Mouse (Mus musculus): Measurements from ENCODE around the gene Agtpbp1.
"Not testable (repeated sequence)": the region's sequence is repeated elsewhere in the genome, so short reads cannot be mapped to it uniquely, and the experiment has no call there.

Gene Agtpbp1

DNA sequence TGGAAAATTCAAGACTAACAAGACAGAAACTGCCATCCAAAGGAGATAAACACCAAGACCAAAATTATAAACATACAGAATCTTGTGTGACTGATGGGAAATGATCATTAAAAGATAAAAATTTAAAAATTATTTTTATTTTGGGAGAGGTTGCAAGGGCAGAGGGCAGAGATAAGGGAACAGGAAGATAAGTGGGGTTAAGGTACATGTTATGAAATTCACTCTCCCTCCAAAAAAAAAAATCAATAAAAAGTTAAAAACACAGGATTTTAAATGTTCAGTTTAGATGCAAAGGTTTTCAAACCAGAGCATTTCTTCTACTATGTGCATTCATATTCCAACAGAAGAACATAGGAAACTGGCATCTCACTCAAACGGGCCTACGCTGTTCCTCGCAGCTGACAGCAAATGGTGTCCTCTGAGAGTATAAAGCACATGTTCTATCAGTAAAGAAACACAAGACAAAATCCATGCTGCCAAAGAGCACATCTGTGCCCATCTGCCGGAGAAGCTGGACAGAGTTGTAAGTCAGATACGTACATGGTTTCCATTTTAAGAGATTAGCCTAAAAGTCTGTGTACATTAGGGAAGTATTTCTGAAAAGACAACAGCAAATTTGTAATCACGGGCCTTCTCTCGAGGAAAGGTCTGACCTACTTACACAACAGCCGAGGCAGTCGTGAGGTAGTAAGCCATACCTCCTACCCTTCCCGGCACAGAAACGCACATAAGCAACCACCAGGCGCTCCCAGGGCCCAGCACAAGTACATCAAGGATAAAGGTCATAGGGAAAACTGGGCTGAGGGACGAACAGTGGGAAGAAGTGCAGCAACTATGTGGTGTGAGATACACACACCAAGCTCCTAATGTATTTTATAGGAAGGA lies 104.2 kb downstream of the Agtpbp1 start:
- no peak for DNase-seq (ENCODE audit: low spot score)

DNA sequence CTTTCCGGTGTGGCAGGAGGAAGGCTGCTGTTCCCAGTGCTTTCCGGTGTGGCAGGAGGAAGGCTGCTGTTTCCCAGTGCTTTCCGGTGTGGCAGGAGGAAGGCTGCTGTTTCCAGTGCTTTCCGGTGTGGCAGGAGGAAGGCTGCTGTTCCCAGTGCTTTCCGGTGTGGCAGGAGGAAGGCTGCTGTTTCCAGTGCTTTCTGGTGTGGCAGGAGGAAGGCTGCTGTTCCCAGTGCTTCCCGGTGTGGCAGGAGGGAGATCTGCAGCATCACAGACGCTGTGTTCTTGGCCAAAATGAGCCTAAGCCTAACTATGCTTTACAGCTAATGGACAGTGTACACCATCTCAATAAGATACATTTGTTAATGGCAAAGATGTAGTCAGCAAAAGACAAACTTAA lies 107.1 kb downstream of the Agtpbp1 start:
- not testable (repeated sequence) for DNase-seq (ENCODE audit: low spot score)

DNA sequence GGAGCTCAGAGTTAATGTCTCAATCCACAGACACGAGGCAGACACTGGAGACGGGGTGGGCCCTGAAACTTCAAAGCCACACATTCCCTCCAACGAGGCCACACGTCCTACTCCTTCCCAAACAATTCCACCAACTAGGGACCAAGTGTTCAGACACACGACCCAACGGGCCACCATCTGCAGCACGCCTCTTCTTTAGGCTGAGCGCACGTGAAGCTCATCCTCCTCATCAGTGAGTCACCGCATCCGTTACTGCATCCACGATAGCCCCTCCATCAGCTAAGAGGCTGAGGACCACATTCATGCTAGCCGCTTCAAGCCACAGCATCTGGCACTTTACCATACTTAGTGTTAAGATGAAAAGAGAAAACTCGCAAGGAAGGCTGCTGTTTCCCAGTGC lies 107.6 kb downstream of the Agtpbp1 start:
- no peak for DNase-seq (ENCODE audit: low spot score)

DNA sequence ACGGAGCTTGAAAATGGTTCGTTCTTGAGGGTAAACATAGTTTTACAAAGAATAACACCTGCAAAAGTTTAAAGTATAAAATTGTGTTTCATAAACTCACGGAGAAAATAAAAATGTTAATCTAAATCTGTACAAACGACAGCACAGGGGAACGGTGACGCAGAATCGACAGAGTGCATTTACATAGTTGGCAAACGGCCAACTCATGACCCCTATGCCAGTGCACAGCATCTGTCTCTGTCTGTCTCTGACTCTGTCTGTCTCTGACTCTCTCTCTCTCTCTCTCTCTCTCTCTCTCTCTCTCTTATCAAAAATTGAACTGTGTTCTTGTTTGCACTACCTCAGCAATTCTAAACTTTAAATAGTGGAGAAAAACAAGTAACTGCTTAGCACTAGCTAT lies 110.1 kb downstream of the Agtpbp1 start:
- DNase-seq (ENCODE audit: low spot score) = no peak

DNA sequence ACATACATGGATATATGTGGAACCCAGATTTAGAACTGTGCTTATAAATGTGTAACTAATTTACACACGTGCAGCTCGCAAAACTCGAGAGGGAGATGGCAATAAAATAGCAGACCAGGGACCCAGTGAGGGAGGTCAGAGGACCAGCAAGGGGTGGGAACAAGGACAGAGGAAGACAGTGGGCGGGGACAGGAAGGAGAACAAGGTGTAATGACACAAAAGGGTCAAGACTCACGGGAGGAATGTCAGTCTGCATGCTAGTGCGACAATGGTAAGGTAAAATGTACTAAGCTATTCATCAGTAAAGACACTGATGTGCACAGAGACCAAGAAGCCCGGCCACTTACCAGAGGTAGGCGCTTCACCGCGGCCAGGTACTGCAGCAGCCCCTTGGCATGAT lies 111.7 kb downstream of the Agtpbp1 start:
- DNase-seq (ENCODE audit: low spot score) = no peak

DNA sequence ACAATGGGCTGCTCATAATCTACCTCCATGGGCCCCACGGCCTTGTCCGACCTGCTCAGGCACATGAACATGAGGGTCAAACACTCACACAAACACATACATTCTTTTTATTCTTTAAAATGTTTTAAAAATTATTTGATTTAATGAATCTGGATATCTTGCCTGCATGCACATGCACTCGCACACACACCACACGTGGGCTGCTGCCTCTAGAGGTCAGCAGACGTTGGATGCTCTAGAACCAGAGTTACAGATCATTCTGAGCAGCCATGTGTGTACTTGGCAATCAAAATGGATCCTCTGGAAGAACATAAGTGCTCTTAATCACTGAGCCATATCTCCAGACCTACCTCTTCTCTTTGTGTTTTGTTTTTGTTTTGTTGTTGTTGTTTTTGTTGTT lies 112.8 kb downstream of the Agtpbp1 start:
- no peak for DNase-seq (ENCODE audit: low spot score)

DNA sequence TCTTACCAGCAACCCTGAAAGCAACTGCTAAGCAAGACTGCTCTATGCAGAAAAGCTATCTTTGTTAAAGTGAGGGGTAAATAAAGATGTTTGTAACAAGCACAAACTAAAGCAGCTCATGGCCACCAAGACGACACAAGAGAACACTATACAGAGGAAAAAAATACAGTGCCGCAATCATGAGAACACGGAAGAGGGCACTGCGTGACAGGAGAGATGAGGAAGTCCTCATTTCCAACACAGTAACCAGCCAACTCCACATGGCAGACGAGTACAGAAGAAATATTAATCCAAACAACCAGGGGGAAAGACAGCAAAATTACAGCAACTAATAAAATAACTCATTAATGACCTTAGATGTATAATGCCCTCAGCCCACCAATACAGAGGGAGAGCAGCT lies 115.3 kb downstream of the Agtpbp1 start:
- no peak for DNase-seq (ENCODE audit: low spot score)

DNA sequence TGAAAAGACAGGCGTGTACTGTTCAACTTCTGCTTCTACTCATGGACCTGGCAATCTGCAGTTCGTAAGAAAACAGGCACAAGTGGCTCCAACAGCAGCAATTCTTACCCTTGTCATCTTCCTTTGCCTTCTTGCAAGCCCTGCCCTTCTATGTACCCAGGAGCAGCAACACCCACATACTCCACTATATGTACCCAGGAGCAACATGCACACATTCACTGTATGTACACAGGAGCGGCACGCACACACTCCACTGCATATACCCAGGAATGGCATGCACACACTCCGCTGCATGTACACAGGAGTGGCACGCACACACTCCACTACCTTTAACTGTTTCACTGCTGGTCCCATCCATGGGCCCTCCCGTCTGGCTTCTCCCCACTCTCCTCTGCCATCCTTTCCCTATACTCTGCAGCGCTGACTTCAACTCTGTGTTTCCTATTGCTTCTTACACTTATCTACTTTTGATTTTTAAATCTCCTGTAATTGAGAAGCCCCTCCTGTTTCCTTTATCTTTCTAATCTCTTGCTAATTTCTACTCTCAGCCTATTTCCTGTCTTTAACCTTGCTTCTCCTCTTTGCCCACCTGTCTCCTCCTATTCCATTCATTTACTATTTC lies 116.7 kb downstream of the Agtpbp1 start:
- no peak for DNase-seq (ENCODE audit: low spot score)

DNA sequence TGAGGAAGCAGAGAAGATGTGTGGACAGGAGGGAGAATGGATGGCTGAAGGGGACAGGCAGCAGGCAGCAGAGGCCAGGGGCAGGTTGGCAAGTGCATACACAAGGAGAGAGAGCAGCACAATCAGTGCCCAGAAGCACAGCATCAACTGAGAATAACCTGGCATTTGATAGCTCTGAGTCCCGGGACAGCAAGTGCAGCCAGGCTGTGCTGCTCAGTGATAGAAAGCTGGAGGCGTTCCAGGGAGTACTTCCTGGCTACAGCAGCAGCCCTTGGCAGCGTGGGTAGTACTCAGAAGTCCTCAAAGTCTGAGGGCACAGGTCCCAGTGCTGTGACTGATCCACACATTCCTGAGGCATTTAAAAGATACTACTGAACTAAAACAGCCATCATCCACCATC lies 117.4 kb downstream of the Agtpbp1 start:
- DNase-seq (ENCODE audit: low spot score) = no peak

DNA sequence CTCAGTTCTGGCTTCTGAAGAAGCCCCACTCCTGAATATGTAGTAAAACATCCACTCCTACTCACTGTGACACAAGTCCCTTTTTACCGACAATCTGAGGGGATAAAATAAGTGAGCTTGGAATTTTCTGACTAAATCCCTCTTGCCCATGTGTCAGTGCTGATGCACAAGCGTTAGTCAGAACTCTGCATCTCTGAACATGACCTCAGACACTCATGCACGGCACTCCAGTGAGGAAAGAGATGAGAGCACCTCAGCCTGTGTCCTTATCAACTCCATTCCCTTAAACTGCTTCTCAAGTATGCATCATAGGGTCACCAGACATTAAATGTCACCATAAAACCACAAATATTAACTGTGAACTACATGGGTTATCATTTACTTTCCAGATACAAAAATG lies 124.1 kb downstream of the Agtpbp1 start:
- no peak for DNase-seq (ENCODE audit: low spot score)

DNA sequence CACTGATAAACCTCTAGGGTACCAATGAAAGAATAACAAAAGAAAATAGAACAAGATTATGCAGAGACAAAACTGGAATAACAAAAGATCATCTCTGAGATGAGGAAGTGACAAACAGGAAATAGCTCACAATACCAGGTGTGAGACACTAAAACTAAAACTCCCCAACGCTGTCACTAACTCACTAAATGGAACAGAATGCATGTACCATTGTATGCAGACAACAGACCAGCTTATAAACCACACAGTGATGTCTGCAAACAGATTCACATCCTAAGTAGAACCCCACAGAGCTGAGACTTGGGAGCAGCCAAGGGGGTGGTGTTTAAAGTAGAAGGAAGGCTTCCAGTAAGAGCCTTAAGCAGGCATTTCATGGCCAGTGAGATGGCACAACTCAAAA lies 128.8 kb downstream of the Agtpbp1 start:
- DNase-seq (ENCODE audit: low spot score) = no peak

DNA sequence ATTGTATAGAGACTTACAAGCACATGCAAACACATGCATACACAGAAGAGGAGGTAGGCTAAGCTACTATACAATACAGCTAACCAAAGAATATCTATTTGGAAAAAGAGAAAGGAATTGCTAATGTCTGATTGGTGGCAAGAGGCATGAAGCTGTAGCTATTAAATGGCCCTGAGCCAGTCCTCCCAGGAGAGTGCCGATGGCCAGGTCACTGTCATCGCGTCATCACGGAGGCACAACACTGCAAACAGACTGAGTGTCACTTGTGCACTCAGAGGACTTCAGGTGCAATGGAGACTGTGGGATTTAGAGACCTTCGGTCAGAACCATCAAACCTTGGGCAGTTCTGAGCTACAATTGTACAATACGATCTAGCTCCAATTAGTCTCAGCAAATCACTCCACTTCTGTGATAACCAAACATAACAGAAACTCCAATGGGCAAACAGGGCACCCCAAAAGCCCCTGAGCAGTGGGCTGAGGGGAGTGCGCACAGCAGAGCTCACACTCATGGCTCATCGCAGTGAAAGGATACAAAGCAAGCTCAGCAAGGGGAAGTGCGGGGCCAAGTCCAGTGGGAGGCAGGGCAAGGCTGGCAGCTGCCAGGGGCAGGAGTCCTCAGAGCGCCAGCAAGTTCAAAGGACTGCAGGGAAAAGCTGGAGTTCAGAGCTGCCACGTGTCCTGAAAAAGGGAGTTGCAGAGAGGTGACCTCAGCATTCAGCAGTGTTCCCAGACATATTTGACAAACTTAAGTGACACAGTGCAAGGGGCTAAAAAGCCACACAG lies 130.8 kb downstream of the Agtpbp1 start:
- no peak for DNase-seq (ENCODE audit: low spot score)

DNA sequence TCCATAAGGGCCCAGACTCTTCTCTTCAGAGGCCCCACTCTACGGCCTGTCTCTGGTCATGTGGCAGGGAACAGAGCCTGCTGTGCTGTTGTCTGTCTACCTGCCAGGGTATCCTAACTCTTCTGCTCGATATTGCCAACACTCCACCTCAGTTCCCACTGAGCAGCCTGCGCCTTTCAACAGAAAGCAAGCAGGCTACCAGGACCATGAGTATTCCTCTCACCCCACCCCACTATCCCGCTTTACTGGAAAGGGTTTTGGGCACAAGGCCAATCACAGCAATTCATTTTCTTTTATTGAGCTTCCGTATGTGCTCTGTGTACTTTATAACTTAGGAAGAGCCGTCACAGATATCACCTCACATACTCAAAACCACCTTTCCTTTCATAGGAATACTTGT lies 131.4 kb downstream of the Agtpbp1 start:
- no peak for DNase-seq (ENCODE audit: low spot score)

DNA sequence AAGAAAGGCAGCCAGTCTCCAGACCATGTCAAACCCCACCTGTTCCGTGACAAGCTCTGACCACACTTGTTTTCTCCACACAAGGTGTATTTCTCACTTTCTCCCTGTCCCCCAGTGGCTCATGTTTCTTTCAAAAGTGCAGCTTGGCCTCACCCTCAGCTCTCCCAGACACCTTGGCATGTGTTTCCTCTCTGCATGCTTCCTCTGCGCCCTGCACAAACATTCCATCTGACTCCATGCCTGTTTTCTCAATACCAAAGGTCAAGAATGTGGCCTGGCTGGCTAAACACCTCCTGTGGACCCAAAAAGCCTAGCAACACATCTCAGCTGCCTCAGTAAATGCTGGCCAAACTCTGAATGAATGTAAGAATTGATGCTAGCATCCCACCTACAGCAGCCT lies 132.0 kb downstream of the Agtpbp1 start:
- DNase-seq (ENCODE audit: low spot score) = no peak

DNA sequence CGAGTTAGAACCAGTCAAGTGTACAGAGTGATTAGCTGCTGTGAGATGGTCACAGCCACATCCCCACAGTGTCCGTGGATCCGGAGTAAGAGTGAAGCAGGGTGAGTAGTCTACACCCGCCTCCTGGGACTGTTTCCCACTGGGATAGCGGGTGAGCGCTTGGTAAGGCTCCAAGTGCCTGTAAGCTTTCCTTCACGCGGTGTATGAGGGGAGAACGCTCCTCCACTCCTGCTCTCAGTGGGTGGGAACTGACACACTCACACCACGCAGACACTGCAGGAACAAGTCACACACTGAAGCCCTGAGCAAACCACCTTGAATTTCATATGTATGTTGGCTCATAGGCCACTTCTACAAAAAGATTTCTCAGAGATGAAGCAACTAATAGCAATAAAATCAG lies 134.2 kb downstream of the Agtpbp1 start:
- DNase-seq (ENCODE audit: low spot score) = no peak

DNA sequence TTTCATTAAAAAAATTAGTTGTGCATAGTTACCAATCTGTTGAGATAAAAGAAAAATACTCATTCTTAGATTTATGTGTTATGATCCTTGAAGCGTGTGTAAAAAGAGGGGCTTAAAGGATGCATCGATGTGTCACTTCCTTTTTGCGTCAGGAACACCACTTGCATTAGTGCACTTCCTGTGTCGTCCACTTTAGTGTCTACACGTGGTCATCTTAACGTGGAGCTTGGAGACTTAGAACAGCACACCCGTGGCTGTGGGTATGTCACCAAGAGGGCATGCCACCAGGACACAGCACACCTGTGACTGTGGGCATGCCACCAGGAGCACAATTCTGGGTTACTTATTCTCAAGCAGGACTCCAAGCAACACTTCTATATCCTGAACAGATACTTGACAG lies 137.9 kb downstream of the Agtpbp1 start:
- DNase-seq (ENCODE audit: low spot score) = no peak

DNA sequence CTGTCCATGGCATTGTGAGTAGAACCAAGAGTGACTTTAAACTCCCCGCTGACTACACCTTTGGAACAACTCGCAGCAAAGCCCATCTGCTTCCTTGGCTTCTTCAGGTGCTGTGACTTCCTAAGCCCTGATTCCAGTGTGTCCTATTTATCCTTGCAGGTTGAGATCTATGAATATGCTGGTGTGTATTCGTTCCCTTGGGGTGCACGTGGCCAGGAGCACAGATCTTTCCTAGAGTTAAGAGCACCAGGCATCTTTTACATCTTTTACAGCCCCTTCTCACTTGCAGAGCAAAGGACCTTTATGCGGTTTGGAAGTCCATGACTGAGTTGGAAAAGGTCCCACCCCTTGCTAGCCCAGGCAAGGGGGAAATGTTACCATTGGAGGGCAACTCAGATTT lies 139.8 kb downstream of the Agtpbp1 start:
- DNase-seq (ENCODE audit: low spot score) = no peak

DNA sequence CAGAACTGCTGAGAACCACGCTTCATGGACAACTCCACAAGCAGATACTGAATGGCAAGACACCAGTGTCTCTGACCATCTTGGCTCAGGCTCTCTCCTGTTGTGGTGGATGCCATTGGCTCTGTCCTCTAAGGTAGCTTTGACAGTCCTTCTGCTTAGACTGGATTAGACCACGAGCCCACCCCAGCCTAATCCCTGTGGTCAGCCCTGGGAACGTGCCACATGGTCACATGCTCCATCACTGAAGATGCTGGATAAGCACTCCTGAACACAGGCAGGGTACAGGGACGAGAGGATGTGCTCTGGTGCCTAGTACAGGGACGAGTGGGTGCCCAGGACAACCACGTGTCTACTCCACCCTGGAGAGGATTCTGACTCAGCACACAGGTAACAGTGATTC lies 140.7 kb downstream of the Agtpbp1 start:
- no peak for DNase-seq (ENCODE audit: low spot score)

DNA sequence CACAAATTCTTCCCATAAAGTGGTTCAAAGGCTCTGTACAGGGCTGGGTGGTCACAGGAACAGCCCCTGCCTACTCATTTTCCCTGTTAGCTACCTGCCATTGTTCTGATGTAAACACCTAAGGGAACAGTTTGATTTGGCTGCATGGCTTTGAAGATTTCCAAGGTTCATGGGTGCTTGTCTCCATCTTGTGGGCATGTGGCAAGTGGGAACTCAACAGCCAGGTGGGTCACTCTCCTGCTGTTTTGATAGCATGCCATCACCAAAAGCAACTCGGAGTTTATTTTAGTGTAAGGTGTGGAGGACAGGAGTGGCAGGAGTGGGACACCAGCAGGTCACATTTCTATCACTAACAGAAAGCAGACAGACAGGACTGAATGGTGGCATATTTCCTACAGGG lies 145.3 kb downstream of the Agtpbp1 start:
- DNase-seq (ENCODE audit: low spot score) = no peak

DNA sequence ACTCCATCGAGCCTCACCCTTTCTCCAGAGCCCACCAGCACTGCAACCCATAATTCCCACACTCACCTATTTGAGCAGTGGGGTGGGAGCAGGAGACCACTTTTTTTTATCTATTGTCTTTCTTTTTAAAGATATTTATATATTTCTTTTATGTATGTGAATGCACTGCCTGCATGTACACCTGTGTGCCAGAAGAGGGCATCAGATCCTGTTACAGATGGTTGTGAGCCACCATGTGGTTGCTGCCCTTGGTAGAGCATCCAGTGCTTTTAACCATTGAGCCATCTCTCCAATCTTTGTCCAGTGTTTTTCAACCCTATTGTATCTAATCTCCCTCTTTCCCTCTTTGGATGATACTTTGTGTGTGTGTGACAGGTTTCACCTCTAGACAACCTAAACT lies 150.5 kb downstream of the Agtpbp1 start:
- DNase-seq (ENCODE audit: low spot score) = no peak

DNA sequence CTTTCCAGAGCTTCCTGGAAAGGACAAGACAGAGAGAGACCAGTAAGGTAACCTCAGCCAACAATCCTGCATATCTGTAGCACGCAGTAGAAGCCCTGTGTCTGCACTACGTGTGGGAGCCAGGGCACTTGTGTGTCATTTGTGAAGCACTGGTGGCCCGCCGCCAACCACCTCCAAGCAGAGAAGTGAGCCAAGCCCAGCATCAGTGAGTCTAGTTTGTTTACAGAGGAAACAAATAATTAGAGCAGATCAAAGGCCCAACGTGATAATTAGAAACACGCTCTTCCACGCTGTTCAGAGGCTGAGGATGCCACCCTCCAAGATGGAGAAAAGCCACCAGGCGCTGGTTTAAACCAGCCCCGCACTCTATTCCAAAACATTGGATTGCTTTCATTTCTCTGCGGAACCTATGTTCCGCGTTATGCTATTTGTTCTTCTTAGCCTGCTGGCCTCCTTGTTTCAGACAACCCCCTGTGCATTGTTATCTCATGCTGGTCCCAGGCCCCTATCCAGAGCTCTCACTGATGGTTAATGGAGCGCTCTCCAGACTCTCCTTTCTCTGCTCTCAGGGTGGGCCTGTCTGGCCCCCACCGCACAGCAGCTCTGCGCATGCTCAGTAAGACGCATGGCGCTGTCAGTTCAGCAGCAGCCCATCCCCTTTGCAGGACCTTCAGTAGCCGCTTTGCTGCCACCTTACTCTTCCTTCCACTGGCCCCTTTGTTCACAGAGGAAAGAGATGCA lies 153.7 kb downstream of the Agtpbp1 start:
- DNase-seq (ENCODE audit: low spot score) = no peak

DNA sequence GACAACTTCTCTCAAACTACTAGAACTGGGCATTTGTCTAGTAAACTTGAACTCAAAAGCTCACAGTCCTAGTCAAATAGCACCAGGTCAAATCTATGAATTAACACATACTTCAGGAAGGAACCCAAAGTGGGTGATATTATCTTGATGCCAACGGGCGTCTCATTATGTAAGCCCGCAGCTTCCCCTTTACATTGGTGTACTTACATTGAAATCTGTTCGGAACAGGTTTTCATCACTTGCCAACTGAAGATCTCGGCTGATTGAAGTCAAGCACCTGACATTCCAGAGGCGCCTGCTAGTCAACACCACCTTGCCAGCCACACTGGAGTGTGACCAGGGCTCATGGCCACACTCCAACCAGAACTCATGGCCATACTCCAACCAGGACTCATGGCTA lies 155.7 kb downstream of the Agtpbp1 start:
- no peak for DNase-seq (ENCODE audit: low spot score)
